Mouse (Mus musculus) large intestine, adult 2 months (tissue): Measurements from ENCODE around the gene Mdm4. TPM values are rescaled to one million over a fixed set of nuclear protein-coding genes. Genes with fewer than 3 reads are reported as not detected.
A peak's percentile ranks its signal among the peaks of the same experiment; 100 is the strongest.
"Not testable (repeated sequence)": the region's sequence is repeated elsewhere in the genome, so short reads cannot be mapped to it uniquely, and the experiment has no call there.

Experiments used
- DNase-seq: peaks from one replicate; pipeline ENCODE4 v3.0.0-alpha.2; 2012; ENCODE audit warnings: low read depth, low spot score
- whole genome bisulfite sequencing: fragments of 180-500 bp; shearing (Covaris S2); methylation state at CpG from one replicate; pipeline ENCODE4 v1.1.7; 2018; 5-methylcytosine and 5-hydroxymethylcytosine counted together
- polyA plus RNA-seq: library from polyadenylated mRNA; depleted of rRNA; stranded (reverse); fragments of >200 nt; gene quantifications from 2 replicates; pipeline ENCODE4 v1.2.3, GENCODE M21; 2012

Mdm4 gene
- polyA plus RNA-seq, 1 experiment, result 17.0 TPM

GRCm38 (mm10) chr1:133057345-133058034 is 27.1 kb upstream of the Mdm4 start:
- DNase-seq, result peak; percentile 100
- 14% methylated on average over 7 of the region's 7 CpGs for WGBS

GRCm38 (mm10) chr1:133054326-133054725 is 24.0 kb upstream of the Mdm4 start:
- 68% methylated on average over 8 of the region's 8 CpGs for WGBS
- DNase-seq, result no peak

- no peak for DNase-seq
- WGBS, result 45% methylated on average over 5 of the region's 5 CpGs
These were observed 22.7 kb upstream of the Mdm4 start for GRCm38 (mm10) chr1:133053034-133053433.

GRCm38 (mm10) chr1:133051829-133052228 is 21.5 kb upstream of the Mdm4 start:
- 94% methylated on average over 2 of the region's 2 CpGs for WGBS
- no peak for DNase-seq

GRCm38 (mm10) chr1:133050001-133050431 is 19.7 kb upstream of the Mdm4 start:
- 34% methylated on average over 11 of the region's 11 CpGs for WGBS
- DNase-seq, result no peak

- 68% methylated on average over 2 of the region's 2 CpGs for WGBS
- DNase-seq, result no peak
These were observed 18.3 kb upstream of the Mdm4 start for GRCm38 (mm10) chr1:133048690-133049089.

- DNase-seq, result no peak
- WGBS, result 31% methylated on average over 8 of the region's 8 CpGs
These were observed 17.2 kb upstream of the Mdm4 start for GRCm38 (mm10) chr1:133047575-133047974.

GRCm38 (mm10) chr1:133046441-133046931 is 16.1 kb upstream of the Mdm4 start:
- DNase-seq, result no peak
- 1% methylated on average over 39 of the region's 40 CpGs for WGBS

- WGBS, result under 1% methylated on average over 60 of the region's 71 CpGs
- DNase-seq, result no peak
These were observed 15.6 kb upstream of the Mdm4 start for GRCm38 (mm10) chr1:133045861-133046440.

- DNase-seq, result no peak
- WGBS, result 5% methylated on average over 15 of the region's 15 CpGs
These were observed 14.9 kb upstream of the Mdm4 start, which contains the start of gene Pik3c2b for GRCm38 (mm10) chr1:133045011-133045860. Gene Pik3c2b, plus strand, starts transcription at chr1:133045667.

- WGBS, result 5% methylated on average over 4 of the region's 4 CpGs
- no peak for DNase-seq
These were observed 9.2 kb upstream of the Mdm4 start for GRCm38 (mm10) chr1:133039505-133039949.

GRCm38 (mm10) chr1:133034682-133035081 is 4.3 kb upstream of the Mdm4 start:
- not testable (repeated sequence) for DNase-seq
- WGBS, result 78% methylated on average over 7 of the region's 7 CpGs

GRCm38 (mm10) chr1:133034091-133034460 is 3.7 kb upstream of the Mdm4 start:
- DNase-seq, result no peak
- 6% methylated on average over 11 of the region's 11 CpGs for WGBS

GRCm38 (mm10) chr1:133033316-133034090 is 3.1 kb upstream of the Mdm4 start:
- no peak for DNase-seq
- 2% methylated on average over 28 of the region's 28 CpGs for WGBS

GRCm38 (mm10) chr1:133032981-133033315 is 2.6 kb upstream of the Mdm4 start:
- 29% methylated on average over 5 of the region's 5 CpGs for WGBS

GRCm38 (mm10) chr1:133029744-133030143 is 617 bp downstream of the Mdm4 start:
- 89% methylated on average over 3 of the region's 3 CpGs for WGBS

More at GRCm38 (mm10) chr1:133032981-133033315, 2.6 kb upstream of the Mdm4 start:
- DNase-seq, result no peak

GRCm38 (mm10) chr1:133027980-133028379 is 2.4 kb downstream of the Mdm4 start:
- DNase-seq, result no peak
- WGBS, result 26% methylated on average over 7 of the region's 7 CpGs

More at GRCm38 (mm10) chr1:133029744-133030143, 617 bp downstream of the Mdm4 start:
- no peak for DNase-seq

- DNase-seq, result no peak
- WGBS, result 93% methylated on average over 2 of the region's 2 CpGs
These were observed 3.2 kb downstream of the Mdm4 start for GRCm38 (mm10) chr1:133027126-133027525.

GRCm38 (mm10) chr1:133025796-133026190 is 4.6 kb downstream of the Mdm4 start:
- DNase-seq, result not testable (repeated sequence)
- WGBS, result 9% methylated on average over 23 of the region's 23 CpGs
